Mouse (Mus musculus) lung, embryonic 16.5 days (tissue): ENCODE results near the gene Lrrc47. TPM values are rescaled to one million over a fixed set of nuclear protein-coding genes. Genes with fewer than 3 reads are reported as not detected.

Experiments
- ATAC-seq: fragments of 200-750 bp; cut with Nextera tagmentation; 2 replicates; pipeline ENCODE4 v1.8.0; 2017; ENCODE audit warnings: low read depth, mild to moderate bottlenecking, moderate library complexity
- H3K27ac ChIP-seq: fragments of 300-500 bp; sonication (generic); 2 replicates; pipeline ENCODE4 v1.5.1; 2014; ENCODE audit warnings: mild to moderate bottlenecking, control low read depth, low read length
- H3K27me3 ChIP-seq: fragments of 300-500 bp; sonication (generic); 2 replicates; pipeline ENCODE4 v1.6.1; 2014; ENCODE audit warnings: low read depth, low read length, mixed read lengths; ENCODE audit not compliant: control insufficient read depth, insufficient read depth
- H3K36me3 ChIP-seq: fragments of 300-500 bp; sonication (generic); 2 replicates; pipeline ENCODE4 v1.6.1; 2014; ENCODE audit warnings: low read length; ENCODE audit not compliant: control insufficient read depth, insufficient read depth
- H3K4me1 ChIP-seq: fragments of 300-500 bp; sonication (generic); replicated peaks from 2 replicates; pipeline ENCODE4 v1.6.1; 2014; ENCODE audit warnings: low read length, mixed read lengths; ENCODE audit not compliant: control insufficient read depth, insufficient read depth
- H3K4me2 ChIP-seq: fragments of 300-500 bp; sonication (generic); 2 replicates; pipeline ENCODE4 v1.6.1; 2014; ENCODE audit warnings: low read depth, low read length, control low read depth
- H3K4me3 ChIP-seq: fragments of 300-500 bp; sonication (generic); 2 replicates; pipeline ENCODE4 v1.5.1; 2014; ENCODE audit warnings: mild to moderate bottlenecking, low read length, control low read depth
- H3K9ac ChIP-seq: fragments of 300-500 bp; sonication (generic); 2 replicates; pipeline ENCODE4 v1.6.1; 2014; ENCODE audit warnings: low read length, control low read depth
- H3K9me3 ChIP-seq: fragments of 300-500 bp; sonication (generic); 2 replicates; pipeline ENCODE4 v1.6.1; 2016; ENCODE audit warnings: low read length; ENCODE audit not compliant: control insufficient read depth
- whole genome bisulfite sequencing: fragments of 180-500 bp; shearing (Covaris S2); extraction: QIAGEN DNeasy Blood & Tissue Kit; methylation state at CpG from one replicate; pipeline ENCODE4 v1.1.7; 2014; 5-methylcytosine and 5-hydroxymethylcytosine counted together
- polyA plus RNA-seq: library from polyadenylated mRNA; unstranded; fragments of >200 nt; fragmentation: Nextera tagmentation; extraction: Ambion mirVana; gene quantifications from 2 replicates; pipeline ENCODE4 v1.2.1, GENCODE M21; 2015

Lrrc47 gene
- polyA plus RNA-seq, 1 experiment from 2014 or later, result 12.2 TPM

DNA sequence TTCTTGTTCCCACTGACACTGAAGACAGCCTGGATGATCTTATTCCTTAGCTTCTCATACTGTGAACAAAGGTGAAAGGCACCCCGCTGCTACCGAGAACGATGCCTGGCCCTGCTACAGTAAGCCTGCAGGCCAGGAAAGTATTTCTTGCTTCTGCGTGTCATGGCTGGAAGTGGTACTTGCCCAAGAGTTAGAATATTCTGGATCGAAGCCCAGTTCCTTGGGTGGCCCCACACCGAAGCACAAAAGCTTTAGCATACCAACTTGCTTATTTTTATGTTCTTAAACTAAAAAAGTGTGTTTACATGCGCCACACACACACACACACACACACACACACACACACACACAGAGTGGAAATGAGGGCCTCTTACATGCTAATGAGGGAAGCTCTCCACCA is 16.5 kb downstream of the Lrrc47 start:
- Histone ChIP-seq H3K27me3 (peaks cover 2% of the 10 kb centered on the region; the same call in 1 of the 2 replicates), H3K4me1 (peaks cover 12% of the 10 kb centered on the region), H3K4me3 (no peak overlapping the region), H3K9me3 (no peaks in the 10 kb centered on the region), H3K4me2 (no peak overlapping the region), H3K9ac (no peak overlapping the region), H3K36me3 (no peaks in the 10 kb centered on the region), H3K27ac (no peak overlapping the region)
- ATAC-seq, result no peak
- WGBS, result 62% methylated on average over 7 of the region's 7 CpGs

DNA sequence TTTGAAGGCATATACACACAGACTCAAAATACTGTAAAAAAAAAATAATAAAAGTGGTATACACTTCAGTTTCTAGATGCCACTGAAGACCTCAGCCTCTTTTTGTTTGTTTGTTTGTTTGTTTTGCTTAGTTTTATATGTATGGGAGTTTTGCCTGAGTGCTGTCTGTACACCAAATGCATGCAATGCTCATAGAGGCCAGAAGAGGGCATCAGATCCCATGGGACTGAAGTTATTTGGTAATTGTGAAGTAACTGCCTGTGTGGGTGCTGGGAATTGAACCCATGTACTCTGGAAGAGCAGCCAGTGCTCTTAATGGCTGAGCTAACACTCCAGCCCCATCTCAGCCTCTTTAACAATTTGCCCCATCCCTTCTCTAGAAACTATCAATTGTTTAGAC is 17.1 kb downstream of the Lrrc47 start:
- H3K9me3 ChIP-seq, result no peaks in the 10 kb centered on the region
- H3K27ac ChIP-seq, result no peak overlapping the region
- H3K9ac ChIP-seq, result no peak overlapping the region
- H3K4me2 ChIP-seq, result no peak overlapping the region
- H3K27me3 ChIP-seq, result peaks cover 2% of the 10 kb centered on the region; the same call in 1 of the 2 replicates
- ATAC-seq, result no peak
- peaks cover 12% of the 10 kb centered on the region for H3K4me1 ChIP-seq
- no peak overlapping the region for H3K4me3 ChIP-seq
- no peaks in the 10 kb centered on the region for H3K36me3 ChIP-seq

DNA sequence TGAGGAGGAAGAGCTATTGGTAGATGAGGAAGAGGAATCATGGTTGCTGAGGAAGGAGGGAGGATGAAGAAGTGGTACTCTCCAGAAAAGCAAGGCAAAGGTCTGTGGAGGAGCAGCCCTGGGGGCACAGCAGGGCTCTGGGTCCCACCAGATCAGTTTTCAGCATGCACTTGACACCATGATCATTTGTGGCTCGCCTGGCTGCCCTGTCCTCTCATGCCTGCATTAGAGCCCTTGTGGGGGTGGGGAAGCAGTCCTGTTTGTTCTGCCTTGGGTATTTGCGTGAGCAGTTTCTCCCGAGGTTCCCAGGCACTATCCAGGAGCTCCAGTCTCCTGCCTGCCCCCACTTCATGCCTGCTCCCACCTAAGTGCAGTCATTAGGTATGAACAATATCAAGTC is 25.6 kb downstream of the Lrrc47 start:
- no peak overlapping the region for H3K4me3 ChIP-seq
- H3K9ac ChIP-seq, result no peak overlapping the region
- H3K27me3 ChIP-seq, result no peaks in the 10 kb centered on the region
- no peaks in the 10 kb centered on the region for H3K36me3 ChIP-seq
- no peak overlapping the region for H3K27ac ChIP-seq
- 36% methylated on average over 3 of the region's 3 CpGs for WGBS
- no peak for ATAC-seq
- H3K4me1 ChIP-seq, result no peaks in the 10 kb centered on the region
- no peaks in the 10 kb centered on the region for H3K9me3 ChIP-seq
- no peak overlapping the region for H3K4me2 ChIP-seq

DNA sequence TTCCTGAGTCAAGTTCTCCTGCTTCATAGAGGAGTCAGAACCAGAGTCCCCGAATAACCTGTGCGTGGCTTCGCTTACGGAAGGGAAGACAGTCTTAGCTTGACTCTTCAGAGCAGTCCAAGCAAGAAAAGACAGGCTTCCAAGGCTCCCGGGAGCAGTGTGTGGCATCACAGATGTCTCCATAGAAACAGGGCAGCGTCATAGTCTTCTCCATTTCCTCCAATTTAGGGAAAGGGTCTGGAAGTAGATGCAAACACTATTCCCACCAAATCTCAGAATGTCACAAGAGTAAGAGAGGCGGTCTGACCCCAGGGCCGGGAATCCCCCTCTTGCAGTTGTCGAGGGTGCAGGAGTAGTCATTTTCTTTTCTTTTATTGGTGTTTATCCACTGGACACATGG is 31.0 kb downstream of the Lrrc47 start, which contains the start of gene Ccdc27:
Gene Ccdc27, minus strand, starts transcription at position 101 of the 400 bp plus-strand sequence.
- H3K9ac ChIP-seq, result no peak within 1 kb of the TSS
- no peaks in the 10 kb centered on the region for H3K9me3 ChIP-seq
- 77% methylated on average over 9 of the region's 9 CpGs for WGBS
- no peak within 1 kb of the TSS for H3K4me3 ChIP-seq
- ATAC-seq, result no peak
- H3K27me3 ChIP-seq, result no peaks in the 10 kb centered on the region
- no peak within 1 kb of the TSS for H3K4me2 ChIP-seq
- H3K36me3 ChIP-seq, result no peaks in the 10 kb centered on the region
- no peak within 1 kb of the TSS for H3K27ac ChIP-seq
- H3K4me1 ChIP-seq, result no peaks in the 10 kb centered on the region

DNA sequence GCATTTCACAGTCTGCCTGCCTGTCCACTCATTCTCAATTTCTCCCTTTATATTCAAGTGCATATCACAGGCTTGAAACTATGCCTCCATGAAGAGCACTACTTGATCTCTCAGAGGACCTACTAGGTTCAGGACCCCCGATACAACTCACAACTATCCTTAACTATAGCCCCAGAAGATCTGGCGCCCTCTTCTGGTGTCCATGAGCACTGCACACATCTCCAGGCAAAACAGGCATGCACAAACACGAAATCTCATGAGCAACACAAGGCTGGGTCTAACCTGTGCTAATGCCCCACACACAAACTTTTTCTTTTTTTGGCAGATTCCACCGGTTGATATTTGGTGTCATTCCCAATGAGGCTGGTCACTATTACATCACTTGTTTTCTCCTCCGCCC is 34.3 kb downstream of the Lrrc47 start:
- H3K4me3 ChIP-seq, result no peak overlapping the region
- WGBS, result 67% methylated on average over 5 of the region's 5 CpGs
- H3K9ac ChIP-seq, result no peak overlapping the region
- H3K36me3 ChIP-seq, result no peaks in the 10 kb centered on the region
- ATAC-seq, result no peak
- H3K27ac ChIP-seq, result no peak overlapping the region
- H3K4me1 ChIP-seq, result no peaks in the 10 kb centered on the region
- no peak overlapping the region for H3K4me2 ChIP-seq
- no peaks in the 10 kb centered on the region for H3K9me3 ChIP-seq
- no peaks in the 10 kb centered on the region for H3K27me3 ChIP-seq

DNA sequence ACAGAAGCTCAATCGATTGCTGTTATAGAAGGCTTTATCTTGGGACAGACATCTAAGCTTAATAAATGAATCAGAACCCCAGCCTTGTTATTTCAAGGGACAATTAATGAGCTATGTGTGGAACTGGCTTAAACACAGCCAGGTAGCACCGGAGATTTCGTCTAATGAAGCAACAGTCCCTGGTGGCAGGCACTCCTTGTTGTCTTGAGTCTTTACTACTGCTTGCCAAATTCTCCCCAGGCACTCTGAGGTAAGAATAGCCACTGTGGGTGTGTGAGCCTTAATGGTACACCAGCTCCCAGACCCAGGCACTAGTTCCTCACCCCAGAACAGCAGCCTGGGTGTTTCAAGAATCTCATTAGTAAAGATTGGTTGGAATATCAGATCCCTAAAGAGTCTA is 39.9 kb downstream of the Lrrc47 start:
- Histone ChIP-seq H3K27ac (no peak overlapping the region), H3K9ac (no peak overlapping the region), H3K9me3 (no peaks in the 10 kb centered on the region), H3K36me3 (no peaks in the 10 kb centered on the region), H3K4me2 (no peak overlapping the region), H3K27me3 (no peaks in the 10 kb centered on the region), H3K4me3 (no peak overlapping the region), H3K4me1 (no peaks in the 10 kb centered on the region)
- no peak for ATAC-seq
- WGBS, result 87% methylated on average over 3 of the region's 3 CpGs

DNA sequence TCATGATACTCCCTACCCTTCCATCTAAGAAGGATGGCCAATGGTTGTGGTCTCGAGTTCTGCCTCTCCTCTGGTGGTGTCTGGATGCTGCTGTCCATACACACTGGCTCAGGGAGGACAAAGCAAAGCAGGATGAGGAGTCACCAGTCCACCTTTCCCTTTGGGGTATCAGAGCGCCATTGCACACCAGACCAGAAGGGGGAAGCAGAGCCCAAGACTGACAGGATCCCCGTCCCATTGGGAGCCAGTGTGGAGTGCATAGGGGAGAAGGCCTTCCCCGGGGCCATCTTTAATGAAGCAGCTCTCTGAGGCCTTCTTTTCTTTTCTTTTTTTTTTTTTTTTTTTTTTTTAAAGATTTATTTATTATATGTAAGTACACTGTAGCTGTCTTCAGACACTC is 41.5 kb downstream of the Lrrc47 start:
- H3K4me3 ChIP-seq, result no peak overlapping the region
- no peaks in the 10 kb centered on the region for H3K4me1 ChIP-seq
- no peak overlapping the region for H3K4me2 ChIP-seq
- no peaks in the 10 kb centered on the region for H3K27me3 ChIP-seq
- 57% methylated on average over 4 of the region's 4 CpGs for WGBS
- no peaks in the 10 kb centered on the region for H3K9me3 ChIP-seq
- H3K36me3 ChIP-seq, result no peaks in the 10 kb centered on the region
- no peak for ATAC-seq
- H3K27ac ChIP-seq, result no peak overlapping the region
- no peak overlapping the region for H3K9ac ChIP-seq

DNA sequence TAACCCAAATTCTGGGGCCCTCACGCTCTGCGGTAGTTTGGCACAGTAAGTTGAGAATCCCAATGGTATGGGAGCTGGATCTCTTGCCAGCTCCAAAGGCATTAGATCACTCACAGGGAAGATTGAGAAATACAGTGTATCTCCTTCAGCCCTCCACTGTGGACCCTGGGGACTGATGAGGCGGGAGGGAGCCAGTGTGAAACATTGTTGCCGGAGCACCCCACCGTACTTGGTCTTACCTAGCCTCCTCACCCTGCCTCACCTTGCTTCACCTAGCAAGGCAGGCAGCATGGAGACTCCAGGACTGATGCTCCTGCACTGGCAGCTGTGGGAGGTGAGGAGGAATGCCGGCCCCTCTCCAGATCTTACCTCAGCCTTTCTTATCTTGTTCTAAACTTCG is 44.0 kb downstream of the Lrrc47 start:
- Histone ChIP-seq H3K4me3 (no peak overlapping the region), H3K4me2 (no peak overlapping the region), H3K4me1 (no peaks in the 10 kb centered on the region), H3K9ac (no peak overlapping the region), H3K9me3 (no peaks in the 10 kb centered on the region), H3K36me3 (no peaks in the 10 kb centered on the region), H3K27ac (no peak overlapping the region), H3K27me3 (no peaks in the 10 kb centered on the region)
- WGBS, result 77% methylated on average over 7 of the region's 7 CpGs
- ATAC-seq, result no peak

DNA sequence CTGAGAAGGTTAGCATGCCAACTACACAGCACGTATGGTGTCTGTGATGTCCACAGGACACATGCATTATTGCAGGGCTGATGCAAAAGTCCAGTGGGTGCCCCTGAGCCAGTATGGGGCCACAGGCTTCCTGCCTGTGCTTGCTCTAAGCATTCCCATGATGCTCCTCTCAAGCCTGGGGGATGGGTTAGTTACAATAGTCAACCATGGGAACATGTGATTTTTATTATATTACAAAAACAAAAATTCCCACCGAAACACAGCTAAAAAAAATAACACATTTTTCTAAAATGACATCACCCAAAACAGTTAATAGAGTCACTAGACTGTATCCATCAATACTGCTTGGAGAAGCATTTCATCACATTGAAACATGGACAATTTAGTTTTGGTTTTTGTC is 44.5 kb downstream of the Lrrc47 start:
- Histone ChIP-seq H3K9me3 (no peaks in the 10 kb centered on the region), H3K9ac (no peak overlapping the region), H3K36me3 (no peaks in the 10 kb centered on the region), H3K4me3 (no peak overlapping the region), H3K4me2 (no peak overlapping the region), H3K4me1 (no peaks in the 10 kb centered on the region), H3K27me3 (no peaks in the 10 kb centered on the region), H3K27ac (no peak overlapping the region)
- 75% methylated on average over 2 of the region's 2 CpGs for WGBS
- ATAC-seq, result no peak

DNA sequence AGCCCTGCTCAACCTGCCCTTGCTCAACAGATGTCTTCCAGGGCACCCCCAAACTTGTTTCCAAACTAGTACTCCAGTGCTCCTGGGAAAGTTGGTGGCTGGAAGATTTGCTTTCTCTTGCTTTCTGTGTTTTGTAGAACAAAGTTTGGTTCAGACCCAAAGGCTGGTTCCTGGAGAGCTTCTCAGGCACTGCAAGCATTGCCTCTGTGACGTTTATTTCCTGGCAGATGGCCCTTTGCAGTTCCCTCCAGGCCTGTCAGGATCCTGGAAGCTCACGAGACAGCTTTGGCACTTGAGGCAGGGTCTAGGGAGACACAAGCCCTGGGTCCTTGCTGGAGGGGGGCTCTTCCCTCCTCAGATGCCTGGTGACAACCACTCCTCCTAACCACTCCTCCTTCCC is 45.1 kb downstream of the Lrrc47 start:
- H3K36me3 ChIP-seq, result no peaks in the 10 kb centered on the region
- ATAC-seq, result no peak
- no peak overlapping the region for H3K27ac ChIP-seq
- no peaks in the 10 kb centered on the region for H3K4me1 ChIP-seq
- 22% methylated on average over 2 of the region's 2 CpGs for WGBS
- H3K4me3 ChIP-seq, result no peak overlapping the region
- no peak overlapping the region for H3K9ac ChIP-seq
- no peak overlapping the region for H3K4me2 ChIP-seq
- no peaks in the 10 kb centered on the region for H3K27me3 ChIP-seq
- H3K9me3 ChIP-seq, result no peaks in the 10 kb centered on the region
